Mouse (Mus musculus): ENCODE results near the gene Pon3.

GRCm38 (mm10) chr6:5254869-5255268 is 1.2 kb downstream of the Pon3 start:
- TF ChIP-seq POLR2A (IDR thresholded peaks at IDR 0.05; ENCODE audit: control insufficient read depth, extremely low read depth, insufficient read depth, low read length, poor library complexity) = no peak
- TF ChIP-seq CTCF (IDR thresholded peaks at IDR 0.05; ENCODE audit: borderline replicate concordance, control insufficient read depth, extremely low read depth, insufficient read depth, low read length, poor library complexity) = no peak
